Mouse (Mus musculus) limb, embryonic 14.5 days (tissue): ENCODE data around the gene Nell1. TPM values are rescaled to one million over a fixed set of nuclear protein-coding genes. Genes with fewer than 3 reads are reported as not detected.

Experiments
- ATAC-seq: fragments of 200-750 bp; cut with Nextera tagmentation; 2 replicates; pipeline ENCODE4 v1.8.0; 2017; ENCODE audit warnings: low read depth, moderate number of reproducible peaks, moderate TSS enrichment; ENCODE audit not compliant: low FRiP score
- DNase-seq: peaks from one replicate; pipeline ENCODE4 v3.0.0-alpha.2; 2015; ENCODE audit warnings: low spot score
- H3K27ac ChIP-seq: fragments of 300-500 bp; sonication (generic); replicated peaks from 2 replicates; pipeline ENCODE4 v1.5.1; 2014; ENCODE audit warnings: low read depth, mild to moderate bottlenecking, low read length, moderate library complexity, mixed read lengths
- H3K27me3 ChIP-seq: fragments of 300-500 bp; sonication (generic); 2 replicates; pipeline ENCODE4 v1.6.1; 2014; ENCODE audit warnings: low read length, mixed read lengths; ENCODE audit not compliant: control insufficient read depth, insufficient read depth
- H3K36me3 ChIP-seq: fragments of 300-500 bp; sonication (generic); 2 replicates; pipeline ENCODE4 v1.6.1; 2014; ENCODE audit warnings: mild to moderate bottlenecking, low read length, moderate library complexity, mixed read lengths; ENCODE audit not compliant: control insufficient read depth, insufficient read depth
- H3K4me1 ChIP-seq: fragments of 300-500 bp; sonication (generic); 2 replicates; pipeline ENCODE4 v1.6.1; 2014; ENCODE audit warnings: antibody characterized with exemption, low read length, mixed read lengths; ENCODE audit not compliant: control insufficient read depth, insufficient read depth
- H3K4me2 ChIP-seq: fragments of 300-500 bp; sonication (generic); replicated peaks from 2 replicates; pipeline ENCODE4 v1.6.1; 2014; ENCODE audit warnings: low read depth, mild to moderate bottlenecking, low read length, moderate library complexity; ENCODE audit not compliant: severe bottlenecking
- H3K4me3 ChIP-seq: fragments of 300-500 bp; sonication (generic); replicated peaks from 2 replicates; pipeline ENCODE4 v1.5.1; 2014; ENCODE audit warnings: low read length
- H3K9ac ChIP-seq: fragments of 300-500 bp; sonication (generic); 2 replicates; pipeline ENCODE4 v1.6.1; 2014; ENCODE audit warnings: mild to moderate bottlenecking, low read depth, low read length, moderate library complexity; ENCODE audit not compliant: severe bottlenecking
- H3K9me3 ChIP-seq: fragments of 300-500 bp; sonication (generic); 2 replicates; pipeline ENCODE4 v1.6.1; 2016; ENCODE audit warnings: low read length; ENCODE audit not compliant: control insufficient read depth
- POLR2A ChIP-seq: fragments of 200-500 bp; IDR thresholded peaks from 2 replicates; pipeline ENCODE4 v1.8.0; 2012; ENCODE audit warnings: inconsistent platforms, mild to moderate bottlenecking, moderate library complexity, borderline replicate concordance; ENCODE audit not compliant: insufficient read depth, insufficient read length; ENCODE audit errors: extremely low read depth
- WGBS: fragments of 180-500 bp; shearing (Covaris S2); extraction: QIAGEN DNeasy Blood & Tissue Kit; methylation state at CpG from one replicate; pipeline ENCODE4 v1.1.7; 2014; 5-methylcytosine and 5-hydroxymethylcytosine counted together
- polyA plus RNA-seq, 2 experiments: library from polyadenylated mRNA; depleted of rRNA in 1 of 2; stranded (reverse) in 1 of 2; unstranded in 1 of 2; fragments of >200 nt; fragmentation: Nextera tagmentation in 1 of 2; extraction: Ambion mirVana in 1 of 2; gene quantifications; 2 replicates each; pipeline versions ENCODE4 v1.2.1 to v1.2.3; 2012 to 2014

The Nell1 gene
- polyA plus RNA-seq, 2 experiments: 4.8 to 5.2 TPM

DNA sequence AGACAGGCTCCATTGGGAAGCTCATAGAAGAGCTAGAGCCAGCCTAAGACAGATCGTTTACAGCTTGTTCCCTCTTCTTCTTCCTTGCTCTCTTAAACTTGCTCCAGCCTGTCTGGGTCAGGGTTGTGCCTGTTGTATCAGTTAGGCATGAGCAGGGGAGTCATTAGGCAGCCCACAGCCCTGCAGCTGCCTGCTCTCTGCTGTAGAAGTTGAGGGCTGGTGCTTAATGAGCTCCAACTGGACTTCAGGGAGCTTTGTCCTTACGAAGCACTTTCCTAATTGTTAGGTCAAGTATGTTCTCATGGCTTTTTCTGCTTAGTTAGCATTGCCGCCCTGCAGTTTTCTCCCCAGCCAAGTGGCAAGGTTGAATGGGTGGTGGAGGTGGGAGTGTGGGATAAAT, 32.6 kb upstream of the Nell1 start:
- no peak for ATAC-seq
- H3K27ac ChIP-seq: no peak overlapping the region

DNA sequence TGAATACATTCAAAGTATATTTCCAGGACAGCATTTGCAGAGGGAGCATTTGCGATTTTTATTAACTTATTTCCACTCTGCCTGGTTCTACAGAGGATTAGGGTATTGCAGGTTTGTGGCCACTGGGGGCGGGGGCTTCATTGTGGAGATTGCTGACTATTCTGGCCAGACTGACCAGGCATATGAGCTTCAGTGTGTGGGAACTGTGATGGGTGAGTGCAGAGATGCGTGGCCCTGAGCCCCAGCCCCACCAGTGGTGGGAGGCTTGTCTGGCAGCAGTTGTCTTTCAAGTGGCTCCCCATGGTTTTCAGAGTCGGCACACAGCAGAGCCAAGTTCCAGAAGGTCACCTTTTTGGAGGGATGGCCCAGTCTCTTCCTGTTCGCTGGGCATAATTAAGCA, 32.2 kb upstream of the Nell1 start:
- H3K27me3 ChIP-seq: no peaks in the 10 kb centered on the region
- DNase-seq (no peak), ATAC-seq (no peak)
- no peak for TF ChIP-seq POLR2A
- H3K4me1 ChIP-seq: 0 out of 2 replicates have a peak, but pooled peaks cover 3% of the 10 kb centered on the region
- H3K27ac ChIP-seq: no peak overlapping the region
- whole genome bisulfite sequencing: 60% methylated on average over 5 of the region's 5 CpGs
- H3K9ac ChIP-seq: no peak overlapping the region
- no peak overlapping the region for H3K4me2 ChIP-seq
- H3K4me3 ChIP-seq: no peak overlapping the region
- no peaks in the 10 kb centered on the region for H3K36me3 ChIP-seq
- H3K9me3 ChIP-seq: no peaks in the 10 kb centered on the region

More for the DNA sequence above, 32.6 kb upstream of the Nell1 start:
- Histone ChIP-seq H3K9ac (no peak overlapping the region), H3K9me3 (no peaks in the 10 kb centered on the region), H3K27me3 (no peaks in the 10 kb centered on the region), H3K36me3 (no peaks in the 10 kb centered on the region), H3K4me1 (0 out of 2 replicates have a peak, but pooled peaks cover 3% of the 10 kb centered on the region), H3K4me3 (no peak overlapping the region), H3K4me2 (no peak overlapping the region)
- no peak for DNase-seq
- no peak for TF ChIP-seq POLR2A
- WGBS: 33% methylated on average over 3 of the region's 3 CpGs

DNA sequence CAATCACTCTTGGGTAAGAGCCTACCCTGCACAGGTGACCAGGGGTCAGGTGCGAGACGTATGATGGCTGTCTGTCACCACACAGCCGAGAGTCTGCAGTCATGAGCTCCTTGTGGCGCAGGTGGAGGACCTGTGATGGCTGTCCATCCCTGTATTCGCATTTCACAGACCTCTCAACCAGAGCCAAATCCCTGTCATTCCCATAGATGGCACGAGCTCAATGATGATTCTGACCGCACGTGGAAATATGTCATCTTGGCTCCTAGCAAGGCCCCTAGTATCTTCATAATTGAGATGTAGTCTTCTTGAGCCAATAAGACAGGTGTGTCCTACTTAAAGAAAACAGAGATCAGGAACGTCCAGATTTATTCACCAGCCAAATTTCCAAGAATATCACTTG, 28.0 kb upstream of the Nell1 start:
- no peak overlapping the region for H3K4me3 ChIP-seq
- H3K36me3 ChIP-seq: no peaks in the 10 kb centered on the region
- H3K9me3 ChIP-seq: no peaks in the 10 kb centered on the region
- no peak for ATAC-seq
- no peaks in the 10 kb centered on the region for H3K27me3 ChIP-seq
- no peak for DNase-seq
- WGBS: 90% methylated on average over 9 of the region's 9 CpGs
- H3K4me2 ChIP-seq: no peak overlapping the region
- no peak overlapping the region for H3K27ac ChIP-seq
- no peak overlapping the region for H3K9ac ChIP-seq
- no peak for TF ChIP-seq POLR2A
- 0 out of 2 replicates have a peak, but pooled peaks cover 3% of the 10 kb centered on the region for H3K4me1 ChIP-seq

DNA sequence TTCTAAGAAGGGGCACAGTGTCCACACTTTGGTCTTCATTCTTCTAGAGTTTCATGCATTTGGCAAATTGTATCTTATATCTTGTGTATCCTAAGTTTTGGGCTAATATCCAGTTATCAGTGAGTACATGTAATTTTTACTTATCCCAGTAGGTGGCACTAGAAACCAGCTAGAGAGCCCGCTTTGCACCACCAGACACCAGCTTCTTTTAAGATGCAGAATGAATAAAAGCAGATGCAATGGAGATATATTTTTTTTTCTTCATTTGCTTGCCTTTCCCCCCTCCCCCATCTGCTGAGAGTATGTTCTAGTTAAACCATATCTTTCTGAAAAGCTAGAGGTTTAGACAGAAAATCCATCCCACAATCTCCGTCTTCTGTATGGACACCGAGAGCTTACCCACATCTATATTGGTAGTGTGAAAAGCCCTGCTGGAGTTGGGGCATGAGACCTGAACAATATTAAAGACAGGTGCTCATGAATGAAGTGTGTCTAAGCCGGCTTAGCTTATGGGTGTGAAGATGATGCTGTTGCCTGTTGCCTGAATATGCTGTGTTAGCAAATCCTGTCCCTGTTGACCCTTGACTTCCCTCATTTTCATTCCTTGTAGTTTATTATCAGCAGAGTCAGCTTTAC, 21.0 kb upstream of the Nell1 start:
- ATAC-seq: no peak
- Histone ChIP-seq H3K4me3 (no peak overlapping the region), H3K27me3 (no peaks in the 10 kb centered on the region), H3K4me2 (no peak overlapping the region), H3K36me3 (no peaks in the 10 kb centered on the region), H3K9ac (no peak overlapping the region), H3K9me3 (no peaks in the 10 kb centered on the region), H3K4me1 (no peaks in the 10 kb centered on the region), H3K27ac (no peak overlapping the region)
- DNase-seq: peak; percentile 75
- no peak for TF ChIP-seq POLR2A
- 47% methylated on average over 4 of the region's 4 CpGs for WGBS

DNA sequence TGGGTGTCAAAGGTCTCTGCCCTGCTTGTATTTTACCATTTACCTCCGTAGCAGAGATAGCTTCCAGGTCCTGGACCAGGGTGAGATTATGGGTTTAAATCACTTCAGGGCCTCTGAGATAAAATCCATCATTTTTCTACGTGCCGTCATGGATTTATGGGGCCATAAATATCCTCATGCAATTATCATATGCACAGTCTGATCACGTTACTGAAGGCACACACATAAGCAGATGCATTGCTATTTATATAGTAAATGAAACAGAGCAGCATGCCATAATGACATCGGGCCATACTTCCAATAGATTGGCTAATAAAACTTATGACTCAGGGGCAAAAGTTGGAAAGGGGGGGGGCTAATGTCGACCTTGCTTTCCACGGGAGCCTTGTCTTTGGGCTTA, 19.8 kb upstream of the Nell1 start:
- Histone ChIP-seq H3K36me3 (no peaks in the 10 kb centered on the region), H3K9ac (no peak overlapping the region), H3K9me3 (no peaks in the 10 kb centered on the region), H3K4me2 (no peak overlapping the region), H3K4me1 (no peaks in the 10 kb centered on the region), H3K27ac (no peak overlapping the region), H3K27me3 (no peaks in the 10 kb centered on the region), H3K4me3 (no peak overlapping the region)
- ATAC-seq (no peak), DNase-seq (no peak)
- no peak for TF ChIP-seq POLR2A
- WGBS: 26% methylated on average over 7 of the region's 7 CpGs
